Mouse (Mus musculus) heart, postnatal 0 days (tissue): ENCODE data around the gene Lrpprc. TPM values are rescaled to one million over a fixed set of nuclear protein-coding genes. Genes with fewer than 3 reads are reported as not detected.

Experiments used
- ATAC-seq: fragments of 200-750 bp; cut with Nextera tagmentation; 2 replicates; pipeline ENCODE4 v1.8.0; 2017; ENCODE audit warnings: low read depth, moderate number of reproducible peaks, moderate library complexity; ENCODE audit not compliant: insufficient read depth
- DNase-seq: peaks from one replicate; pipeline ENCODE4 v3.0.0-alpha.2; 2016; ENCODE audit warnings: low spot score
- H3K27ac ChIP-seq: fragments of 300-500 bp; sonication (generic); 2 replicates; pipeline ENCODE4 v1.5.1; 2014; ENCODE audit warnings: low read depth, mild to moderate bottlenecking
- H3K27me3 ChIP-seq: fragments of 300-500 bp; sonication (generic); 2 replicates; pipeline ENCODE4 v1.6.1; 2014; ENCODE audit warnings: low read length, mixed read lengths; ENCODE audit not compliant: control insufficient read depth, insufficient read depth
- H3K36me3 ChIP-seq: fragments of 300-500 bp; sonication (generic); replicated peaks from 2 replicates; pipeline ENCODE4 v1.6.1; 2014; ENCODE audit warnings: low read length, mixed read lengths; ENCODE audit not compliant: control insufficient read depth, insufficient read depth
- H3K4me1 ChIP-seq: fragments of 300-500 bp; sonication (generic); 2 replicates; pipeline ENCODE4 v1.6.1; 2014; ENCODE audit warnings: antibody characterized with exemption; ENCODE audit not compliant: control insufficient read depth, insufficient read depth
- H3K4me2 ChIP-seq: fragments of 300-500 bp; sonication (generic); 2 replicates; pipeline ENCODE4 v1.6.1; 2014; ENCODE audit warnings: low read depth, mild to moderate bottlenecking, low read length, moderate library complexity
- H3K4me3 ChIP-seq: fragments of 300-500 bp; sonication (generic); 2 replicates; pipeline ENCODE4 v1.5.1; 2014; ENCODE audit warnings: low read depth, low read length
- H3K9ac ChIP-seq: fragments of 300-500 bp; sonication (generic); replicated peaks from 2 replicates; pipeline ENCODE4 v1.6.1; 2014; ENCODE audit warnings: low read depth, low read length, mixed read lengths
- H3K9me3 ChIP-seq: fragments of 300-500 bp; sonication (generic); replicated peaks from 2 replicates; pipeline ENCODE4 v1.6.1; 2016; ENCODE audit warnings: low read length; ENCODE audit not compliant: control insufficient read depth
- CTCF ChIP-seq: IDR thresholded peaks from 2 replicates; pipeline ENCODE4 v1.5.1; 2016; ENCODE audit warnings: antibody characterized with exemption, control low read depth, low read depth
- EP300 ChIP-seq: IDR thresholded peaks from 2 replicates; pipeline ENCODE4 v1.6.1; 2016; ENCODE audit warnings: antibody characterized with exemption, low read depth
- WGBS: fragments of 180-500 bp; shearing (Covaris S2); extraction: QIAGEN DNeasy Blood & Tissue Kit; methylation state at CpG from one replicate; pipeline ENCODE4 v1.1.7; 2014; 5-methylcytosine and 5-hydroxymethylcytosine counted together
- polyA plus RNA-seq: library from polyadenylated mRNA; unstranded; fragments of >200 nt; fragmentation: Nextera tagmentation; extraction: Ambion mirVana; gene quantifications from 2 replicates; pipeline ENCODE4 v1.2.1, GENCODE M21; 2015
- total RNA-seq: library from RNA; depleted of rRNA; stranded (reverse); fragments of >200 nt; gene quantifications from 2 replicates; pipeline ENCODE4 v1.2.3, GENCODE M21; 2014; ENCODE audit warnings: low replicate concordance

Lrpprc gene
- total and polyA plus RNA-seq, 2 experiments from 2014 or later: 68.0 to 94.6 TPM

DNA sequence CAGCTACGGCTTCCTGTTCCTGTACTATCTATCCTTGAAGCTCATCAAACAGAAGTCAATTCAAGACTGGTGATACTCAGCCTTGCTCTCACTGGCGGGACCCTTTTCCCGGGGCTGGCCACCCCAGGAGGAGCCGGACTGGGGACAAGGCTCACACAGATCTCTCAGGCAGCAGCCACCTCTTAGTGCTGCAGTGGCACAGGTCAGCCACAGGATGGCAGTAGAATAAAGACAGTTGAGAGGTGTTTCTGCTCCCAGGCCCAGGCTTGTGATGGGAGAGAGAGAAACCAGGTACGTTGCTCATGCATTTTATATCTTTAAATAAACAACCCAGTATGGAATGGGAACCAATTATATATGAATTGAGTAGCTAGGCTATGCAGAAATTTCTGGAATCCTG is 91.9 kb downstream of the Lrpprc start:
- WGBS: 19% methylated on average over 5 of the region's 5 CpGs
- H3K4me2 ChIP-seq: no peak overlapping the region
- no peaks in the 10 kb centered on the region for H3K4me1 ChIP-seq
- no peak overlapping the region for H3K9ac ChIP-seq
- peaks cover 10% of the 10 kb centered on the region; the same call in 1 of the 2 replicates for H3K27me3 ChIP-seq
- H3K27ac ChIP-seq: no peak overlapping the region
- H3K4me3 ChIP-seq: no peak overlapping the region
- TF ChIP-seq EP300 (no peak), CTCF (peak; percentile 83)
- no peaks in the 10 kb centered on the region for H3K9me3 ChIP-seq
- no peaks in the 10 kb centered on the region; the same call in 1 of the 2 replicates for H3K36me3 ChIP-seq
- 0 out of 2 replicates have a peak, but pooled peaks have one; percentile 30 for ATAC-seq
- DNase-seq: peak; percentile 38

DNA sequence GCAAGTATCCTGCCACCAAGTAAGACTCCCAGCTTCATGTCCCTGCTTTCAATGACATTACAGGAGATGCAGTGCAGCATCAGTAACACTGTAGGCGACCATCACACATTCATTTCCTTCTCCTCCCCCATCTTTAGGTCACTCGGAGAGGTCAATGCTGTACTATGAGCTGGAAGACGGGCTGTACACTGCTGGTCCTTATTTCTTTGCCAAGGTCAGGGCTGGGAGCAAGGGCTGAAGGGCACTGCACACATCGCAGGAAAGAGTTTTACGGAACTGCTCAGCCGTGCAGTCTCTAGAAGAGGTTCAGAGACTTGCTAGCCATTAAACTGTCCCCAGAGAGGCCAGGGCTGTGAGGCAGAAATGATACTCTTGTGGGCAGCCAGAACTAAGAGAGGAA is 94.1 kb downstream of the Lrpprc start:
- DNase-seq (no peak), ATAC-seq (no peak)
- Histone ChIP-seq H3K4me3 (no peak overlapping the region), H3K9me3 (no peaks in the 10 kb centered on the region), H3K36me3 (no peaks in the 10 kb centered on the region), H3K9ac (no peak overlapping the region), H3K4me2 (no peak overlapping the region), H3K4me1 (no peaks in the 10 kb centered on the region), H3K27ac (no peak overlapping the region), H3K27me3 (peaks cover 13% of the 10 kb centered on the region; the same call in 1 of the 2 replicates)
- 68% methylated on average over 6 of the region's 6 CpGs for WGBS
- TF ChIP-seq CTCF (no peak), EP300 (no peak)

DNA sequence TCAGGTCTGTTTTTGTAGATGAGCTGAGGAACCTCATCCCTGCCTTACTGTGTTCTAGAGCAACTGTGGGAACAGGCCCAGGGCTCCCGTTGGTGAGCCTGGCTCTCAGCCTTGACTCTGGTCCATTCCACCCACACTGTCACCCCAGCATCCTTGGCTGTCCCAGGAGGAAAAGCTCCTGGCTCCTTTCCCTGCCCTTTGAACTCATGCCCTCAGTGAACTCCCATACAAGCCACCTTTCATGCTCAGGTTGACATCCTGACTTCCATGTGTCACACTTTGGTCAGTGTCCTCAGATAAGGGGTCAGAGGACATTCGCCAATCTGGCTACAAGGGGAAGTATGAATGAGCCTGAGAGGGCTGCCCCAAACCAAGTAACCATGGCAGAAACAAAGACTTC is 96.8 kb downstream of the Lrpprc start:
- no peak for DNase-seq
- Histone ChIP-seq H3K4me3 (no peak overlapping the region), H3K36me3 (no peaks in the 10 kb centered on the region), H3K27ac (no peak overlapping the region), H3K27me3 (peaks cover 13% of the 10 kb centered on the region; the same call in 1 of the 2 replicates), H3K4me2 (no peak overlapping the region), H3K4me1 (no peaks in the 10 kb centered on the region), H3K9me3 (no peaks in the 10 kb centered on the region), H3K9ac (no peak overlapping the region)
- ATAC-seq: no peak
- WGBS: 46% methylated on average over 2 of the region's 2 CpGs
- TF ChIP-seq EP300 (no peak), CTCF (no peak)

DNA sequence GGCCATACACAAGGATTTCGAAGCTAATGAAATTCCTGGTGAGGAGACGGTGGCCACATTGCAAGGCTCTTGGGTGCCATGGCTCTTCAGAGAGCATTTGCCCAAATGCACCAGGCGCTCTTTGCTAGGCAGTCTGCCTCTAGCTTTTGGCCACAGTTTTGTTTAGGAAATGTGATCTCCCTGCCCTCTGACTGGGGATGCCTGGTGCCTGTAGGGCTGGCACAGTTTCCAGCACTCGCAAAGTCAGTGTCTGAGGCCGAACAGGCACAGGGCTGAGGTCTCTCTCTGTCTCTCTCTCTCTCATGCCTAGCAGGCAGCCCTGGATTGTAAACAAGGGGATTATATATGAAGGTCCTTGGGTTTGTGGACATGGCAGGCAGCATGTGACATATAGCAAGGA is 100.5 kb downstream of the Lrpprc start:
- Histone ChIP-seq H3K9me3 (no peaks in the 10 kb centered on the region), H3K9ac (no peak overlapping the region), H3K27me3 (0 out of 2 replicates have a peak, but pooled peaks cover 4% of the 10 kb centered on the region), H3K4me2 (no peak overlapping the region), H3K36me3 (no peaks in the 10 kb centered on the region), H3K4me1 (no peaks in the 10 kb centered on the region), H3K4me3 (no peak overlapping the region), H3K27ac (no peak overlapping the region)
- TF ChIP-seq EP300: no peak
- TF ChIP-seq CTCF: no peak
- ATAC-seq: no peak
- DNase-seq: no peak
- 77% methylated on average over 5 of the region's 5 CpGs for WGBS

DNA sequence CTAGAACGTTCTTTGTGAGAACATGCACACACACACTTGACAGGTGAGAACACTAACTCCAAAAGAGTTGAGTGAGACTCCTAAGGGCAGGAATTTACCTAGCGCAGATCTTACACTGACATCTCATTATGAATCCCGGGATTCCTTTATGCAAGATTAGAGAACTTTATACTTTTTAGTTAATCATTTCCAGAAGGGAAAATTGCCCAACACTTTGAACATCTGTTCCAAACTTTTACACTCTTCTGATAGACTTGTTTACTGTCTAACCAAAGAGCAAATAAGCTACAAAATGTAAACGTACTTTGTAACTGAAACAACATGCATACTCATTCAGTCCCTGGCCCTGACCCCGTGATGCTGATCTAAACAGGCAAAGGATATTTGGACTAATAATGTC is 101.3 kb downstream of the Lrpprc start:
- ATAC-seq (no peak), DNase-seq (no peak)
- no peaks in the 10 kb centered on the region for H3K4me1 ChIP-seq
- TF ChIP-seq EP300: no peak
- no peak for TF ChIP-seq CTCF
- WGBS: 76% methylated on average over 5 of the region's 5 CpGs
- H3K27ac ChIP-seq: no peak overlapping the region
- no peak overlapping the region for H3K4me2 ChIP-seq
- no peaks in the 10 kb centered on the region for H3K9me3 ChIP-seq
- no peak overlapping the region for H3K9ac ChIP-seq
- H3K4me3 ChIP-seq: no peak overlapping the region
- 0 out of 2 replicates have a peak, but pooled peaks cover 4% of the 10 kb centered on the region for H3K27me3 ChIP-seq
- H3K36me3 ChIP-seq: no peaks in the 10 kb centered on the region

DNA sequence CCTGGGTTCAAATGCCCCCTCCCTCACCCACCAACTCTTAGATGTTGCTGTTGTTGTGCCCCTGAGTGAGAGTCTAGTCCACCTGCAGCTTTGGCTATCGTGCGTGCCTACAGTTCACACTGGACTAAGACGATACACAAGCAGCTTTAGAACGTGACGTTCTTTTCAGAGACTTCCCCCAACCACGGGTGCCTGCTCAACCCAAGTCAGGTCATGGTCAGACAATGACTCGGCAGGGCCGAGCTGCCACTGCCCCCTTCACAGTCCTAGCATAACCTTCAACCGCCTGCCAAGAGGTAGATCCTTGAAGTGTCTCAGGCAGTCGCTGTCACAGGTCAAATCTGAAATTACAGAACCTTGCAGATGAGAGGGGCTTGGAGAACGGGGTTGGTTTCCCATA is 101.8 kb downstream of the Lrpprc start:
- TF ChIP-seq CTCF: no peak
- TF ChIP-seq EP300: no peak
- Histone ChIP-seq H3K36me3 (no peaks in the 10 kb centered on the region), H3K4me2 (no peak overlapping the region), H3K9me3 (no peaks in the 10 kb centered on the region), H3K27me3 (0 out of 2 replicates have a peak, but pooled peaks cover 4% of the 10 kb centered on the region), H3K27ac (no peak overlapping the region), H3K4me3 (no peak overlapping the region), H3K9ac (no peak overlapping the region), H3K4me1 (no peaks in the 10 kb centered on the region)
- ATAC-seq (no peak), DNase-seq (no peak)
- WGBS: 77% methylated on average over 11 of the region's 11 CpGs
